Mouse (Mus musculus): Measurements from ENCODE around the gene Ulk4. TPM values are rescaled to one million over a fixed set of nuclear protein-coding genes. Genes with fewer than 3 reads are reported as not detected.
A peak's percentile ranks its signal among the peaks of the same experiment; 100 is the strongest.

Gene Ulk4
- polyA plus RNA-seq, 1 experiment from 2014 or later = 149 TPM

GRCm38 (mm10) chr9:121067043-121067442 is 210.0 kb downstream of the Ulk4 start:
- Histone ChIP-seq H3K4me1 (0 out of 2 replicates have a peak, but pooled peaks cover 11% of the 10 kb centered on the region), H3K4me2 (no peak overlapping the region), H3K9me3 (no peaks in the 10 kb centered on the region), H3K9ac (no peak overlapping the region), H3K4me3 (no peak overlapping the region), H3K27me3 (no peaks in the 10 kb centered on the region), H3K36me3 (no peaks in the 10 kb centered on the region), H3K27ac (no peak overlapping the region)
- ATAC-seq (ENCODE audit: borderline replicate concordance, extremely low read depth, low FRiP score, low TSS enrichment) = no peak
- 82% methylated on average over 10 of the region's 10 CpGs for WGBS

DNA sequence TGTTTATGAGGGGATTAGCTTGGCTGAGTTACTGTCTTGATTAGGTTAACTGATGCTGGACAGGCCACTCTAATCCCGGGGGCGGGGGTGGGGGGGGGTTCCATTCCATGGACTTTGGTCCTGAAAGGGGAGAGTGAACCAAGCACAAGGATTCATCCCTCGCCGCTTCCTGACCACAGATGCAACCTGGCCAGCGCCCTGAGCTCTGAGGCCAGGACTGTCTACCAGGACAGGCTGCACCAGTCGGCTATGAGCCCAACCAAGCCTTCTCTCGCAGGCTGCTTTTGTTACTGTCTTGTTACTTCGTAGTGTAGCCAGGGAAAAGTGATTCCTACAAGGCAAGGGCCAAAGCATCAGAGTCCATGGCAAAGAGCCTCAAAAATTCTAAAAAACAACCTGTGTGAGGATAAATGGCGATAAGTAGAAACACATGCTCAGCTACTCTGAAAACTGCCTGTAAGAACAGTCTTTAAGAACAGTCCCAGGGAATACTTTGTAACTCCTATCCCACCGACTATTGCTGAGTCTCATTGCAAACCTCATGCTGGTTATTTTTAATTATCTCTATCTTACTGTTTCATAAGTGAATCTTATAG is 211.5 kb downstream of the Ulk4 start:
- H3K36me3 ChIP-seq = no peaks in the 10 kb centered on the region
- H3K4me2 ChIP-seq = no peak overlapping the region
- no peak overlapping the region for H3K4me3 ChIP-seq
- H3K27me3 ChIP-seq = no peaks in the 10 kb centered on the region
- WGBS = 75% methylated on average over 10 of the region's 10 CpGs
- H3K27ac ChIP-seq = no peak overlapping the region
- H3K9me3 ChIP-seq = no peaks in the 10 kb centered on the region
- no peak overlapping the region for H3K9ac ChIP-seq
- no peak for ATAC-seq (ENCODE audit: borderline replicate concordance, extremely low read depth, low FRiP score, low TSS enrichment)
- H3K4me1 ChIP-seq = peaks cover 7% of the 10 kb centered on the region; the same call in 1 of the 2 replicates

- WGBS = 72% methylated on average over 14 of the region's 14 CpGs
- Histone ChIP-seq H3K4me2 (no peak overlapping the region), H3K36me3 (no peaks in the 10 kb centered on the region), H3K27ac (no peak overlapping the region), H3K4me3 (no peak overlapping the region), H3K9ac (no peak overlapping the region), H3K9me3 (no peaks in the 10 kb centered on the region), H3K4me1 (peaks cover 7% of the 10 kb centered on the region; the same call in 1 of the 2 replicates), H3K27me3 (no peaks in the 10 kb centered on the region)
- ATAC-seq (ENCODE audit: borderline replicate concordance, extremely low read depth, low FRiP score, low TSS enrichment) = no peak
Observed at GRCm38 (mm10) chr9:121064606-121065355, 212.2 kb downstream of the Ulk4 start.

GRCm38 (mm10) chr9:121062671-121063070 is 214.3 kb downstream of the Ulk4 start:
- Histone ChIP-seq H3K27ac (no peak overlapping the region), H3K9ac (no peak overlapping the region), H3K4me2 (no peak overlapping the region), H3K36me3 (no peaks in the 10 kb centered on the region), H3K4me3 (no peak overlapping the region), H3K4me1 (peaks cover 7% of the 10 kb centered on the region; the same call in 1 of the 2 replicates), H3K9me3 (no peaks in the 10 kb centered on the region), H3K27me3 (no peaks in the 10 kb centered on the region)
- whole genome bisulfite sequencing = 21% methylated on average over 3 of the region's 3 CpGs
- no peak for ATAC-seq (ENCODE audit: borderline replicate concordance, extremely low read depth, low FRiP score, low TSS enrichment)

DNA sequence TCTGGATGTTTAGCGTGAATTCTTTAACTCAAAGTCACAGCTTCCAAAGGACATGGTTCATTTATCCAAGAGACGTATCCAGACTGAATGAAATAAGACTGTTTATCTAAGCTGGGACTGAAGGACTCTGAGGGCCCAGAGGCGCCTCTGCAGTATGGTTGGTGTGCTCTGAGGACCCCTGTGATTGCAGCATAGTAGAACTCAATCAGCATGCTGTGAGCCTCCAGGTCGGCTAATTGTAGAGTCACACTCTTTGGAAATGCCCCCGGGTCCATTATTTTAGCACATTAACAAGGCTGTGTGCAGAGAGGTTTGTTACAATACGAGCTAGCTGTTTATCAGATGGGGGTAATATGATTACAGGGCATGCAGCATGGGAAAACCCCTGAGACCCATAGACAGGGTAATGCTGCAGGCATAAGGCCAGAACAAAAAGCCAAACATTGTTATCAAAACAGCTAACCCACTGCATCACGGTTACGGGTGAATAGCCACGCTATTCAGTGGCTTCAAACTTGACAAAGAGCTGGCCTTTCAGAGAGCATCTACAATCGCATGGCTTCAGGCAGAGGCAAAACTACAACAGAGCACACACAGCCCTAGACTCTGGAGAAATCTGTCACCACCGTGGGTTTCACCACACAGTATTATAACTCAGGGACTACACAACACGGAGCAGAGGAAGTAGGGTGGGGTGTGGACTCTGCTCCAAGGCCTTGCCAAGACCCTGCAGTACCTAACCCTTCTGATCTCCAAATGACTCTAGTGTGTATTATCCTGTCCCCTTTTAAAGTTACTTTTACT is 215.0 kb downstream of the Ulk4 start:
- Histone ChIP-seq H3K4me3 (no peak overlapping the region), H3K36me3 (no peaks in the 10 kb centered on the region), H3K4me2 (no peak overlapping the region), H3K4me1 (peaks cover 7% of the 10 kb centered on the region; the same call in 1 of the 2 replicates), H3K27me3 (no peaks in the 10 kb centered on the region), H3K9me3 (no peaks in the 10 kb centered on the region), H3K27ac (no peak overlapping the region), H3K9ac (no peak overlapping the region)
- 50% methylated on average over 12 of the region's 12 CpGs for WGBS
- ATAC-seq (ENCODE audit: borderline replicate concordance, extremely low read depth, low FRiP score, low TSS enrichment) = no peak

DNA sequence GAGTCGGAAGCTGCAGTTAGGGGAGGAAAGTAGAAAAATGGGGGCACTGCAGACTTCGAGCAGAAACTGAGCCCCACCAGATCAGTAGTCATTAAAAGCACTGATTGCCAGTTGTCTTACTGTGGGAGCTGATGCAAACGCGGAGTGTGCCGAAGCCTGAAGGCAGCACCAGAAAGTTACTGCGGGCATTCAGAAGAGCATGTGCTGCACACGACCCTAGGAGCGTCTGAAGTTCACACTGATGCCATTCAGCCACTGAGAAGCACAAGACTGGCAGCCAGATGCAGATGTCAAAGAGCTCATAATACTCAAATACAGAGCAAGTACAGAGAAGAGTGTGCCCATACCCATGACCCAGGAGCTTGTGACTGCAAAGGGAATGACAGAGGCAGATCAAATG is 216.7 kb downstream of the Ulk4 start:
- H3K4me2 ChIP-seq = no peak overlapping the region
- no peak overlapping the region for H3K9ac ChIP-seq
- 76% methylated on average over 8 of the region's 8 CpGs for WGBS
- no peaks in the 10 kb centered on the region for H3K9me3 ChIP-seq
- H3K27ac ChIP-seq = no peak overlapping the region
- no peak for ATAC-seq (ENCODE audit: borderline replicate concordance, extremely low read depth, low FRiP score, low TSS enrichment)
- H3K4me3 ChIP-seq = no peak overlapping the region
- H3K36me3 ChIP-seq = no peaks in the 10 kb centered on the region
- no peaks in the 10 kb centered on the region for H3K27me3 ChIP-seq
- peaks cover 7% of the 10 kb centered on the region; the same call in 1 of the 2 replicates for H3K4me1 ChIP-seq

GRCm38 (mm10) chr9:121059286-121059685 is 217.7 kb downstream of the Ulk4 start:
- no peak for ATAC-seq (ENCODE audit: borderline replicate concordance, extremely low read depth, low FRiP score, low TSS enrichment)
- no peaks in the 10 kb centered on the region for H3K9me3 ChIP-seq
- WGBS = 93% methylated on average over 3 of the region's 3 CpGs

GRCm38 (mm10) chr9:121058538-121058937 is 218.5 kb downstream of the Ulk4 start:
- Histone ChIP-seq H3K9me3 (no peaks in the 10 kb centered on the region), H3K4me3 (no peak overlapping the region), H3K4me2 (no peak overlapping the region), H3K27me3 (no peaks in the 10 kb centered on the region), H3K36me3 (no peaks in the 10 kb centered on the region), H3K4me1 (peaks cover 7% of the 10 kb centered on the region; the same call in 1 of the 2 replicates), H3K27ac (peak overlapping the region; percentile 42; the same call in 1 of the 2 replicates), H3K9ac (no peak overlapping the region)
- ATAC-seq (ENCODE audit: borderline replicate concordance, extremely low read depth, low FRiP score, low TSS enrichment) = no peak
- 75% methylated on average over 8 of the region's 8 CpGs for WGBS

More at GRCm38 (mm10) chr9:121059286-121059685, 217.7 kb downstream of the Ulk4 start:
- Histone ChIP-seq H3K4me1 (peaks cover 7% of the 10 kb centered on the region; the same call in 1 of the 2 replicates), H3K4me3 (no peak overlapping the region), H3K27ac (no peak overlapping the region), H3K4me2 (no peak overlapping the region), H3K27me3 (no peaks in the 10 kb centered on the region), H3K36me3 (no peaks in the 10 kb centered on the region), H3K9ac (no peak overlapping the region)

DNA sequence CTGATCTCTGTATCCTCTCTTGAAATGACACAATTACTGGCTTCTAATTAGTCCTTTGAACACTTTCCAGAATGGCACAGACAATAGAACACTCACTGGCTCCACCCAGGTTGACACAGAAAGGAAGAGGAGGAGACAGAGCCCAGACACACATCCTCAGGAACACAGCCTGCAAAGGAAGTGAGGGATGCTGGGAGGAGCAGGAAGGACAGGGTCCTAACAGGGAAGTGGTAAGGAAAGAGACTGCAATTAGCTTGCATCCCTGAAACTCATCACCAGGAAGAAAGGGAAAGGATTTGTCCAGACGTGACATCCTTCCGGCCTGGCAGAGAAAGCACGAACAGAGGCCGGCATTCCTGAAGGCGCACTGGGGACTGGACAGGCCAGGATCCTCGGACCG is 218.9 kb downstream of the Ulk4 start:
- WGBS = 82% methylated on average over 7 of the region's 7 CpGs
- Histone ChIP-seq H3K4me3 (no peak overlapping the region), H3K27ac (peak overlapping the region; percentile 58), H3K36me3 (no peaks in the 10 kb centered on the region), H3K4me2 (no peak overlapping the region), H3K9me3 (no peaks in the 10 kb centered on the region), H3K9ac (no peak overlapping the region), H3K4me1 (peaks cover 7% of the 10 kb centered on the region; the same call in 1 of the 2 replicates), H3K27me3 (no peaks in the 10 kb centered on the region)
- no peak for ATAC-seq (ENCODE audit: borderline replicate concordance, extremely low read depth, low FRiP score, low TSS enrichment)

DNA sequence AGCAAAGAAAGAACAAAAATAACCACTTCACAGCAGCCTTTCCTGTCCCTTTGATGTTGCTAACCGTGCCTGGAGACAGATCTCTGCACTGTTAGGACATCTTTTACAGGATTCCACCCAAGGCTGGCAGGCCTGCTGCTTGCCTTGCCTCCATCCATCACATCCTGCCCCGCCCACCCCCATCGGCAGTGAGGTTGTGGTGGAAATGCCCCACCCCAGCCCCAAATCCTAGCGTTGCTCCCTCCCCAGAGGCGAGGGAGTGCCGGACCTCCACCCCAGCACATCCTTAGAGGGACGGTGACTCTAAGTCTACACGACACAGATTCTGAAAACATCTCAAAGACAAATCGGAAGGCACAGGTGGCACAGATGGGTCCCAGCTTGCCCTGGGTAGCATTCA is 219.6 kb downstream of the Ulk4 start:
- 36% methylated on average over 9 of the region's 9 CpGs for WGBS
- Histone ChIP-seq H3K4me1 (peaks cover 7% of the 10 kb centered on the region; the same call in 1 of the 2 replicates), H3K4me3 (no peak overlapping the region), H3K36me3 (no peaks in the 10 kb centered on the region), H3K27me3 (no peaks in the 10 kb centered on the region), H3K9ac (no peak overlapping the region), H3K4me2 (peak overlapping the region; percentile 17; the same call in 1 of the 2 replicates), H3K9me3 (no peaks in the 10 kb centered on the region), H3K27ac (peak overlapping the region; percentile 58)
- ATAC-seq (ENCODE audit: borderline replicate concordance, extremely low read depth, low FRiP score, low TSS enrichment) = no peak

DNA sequence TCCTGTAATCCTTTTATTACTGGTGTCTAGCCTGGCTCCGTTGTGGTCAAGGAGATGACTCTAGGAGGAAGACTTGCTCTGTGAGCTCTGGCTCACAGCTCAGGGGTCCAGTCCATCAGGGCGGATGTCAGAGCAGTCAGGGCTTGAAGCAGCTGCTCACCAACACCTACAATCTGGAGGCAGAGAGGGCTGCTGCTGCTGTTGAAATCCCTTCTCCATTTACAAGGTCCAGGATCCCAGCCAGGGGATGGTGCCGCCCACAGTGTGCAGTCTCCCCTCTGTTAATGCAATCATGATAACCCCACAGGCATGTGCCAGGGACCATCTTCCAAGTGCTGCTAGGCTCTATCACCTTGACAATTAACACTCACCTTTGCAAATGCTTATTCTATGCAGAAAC is 220.5 kb downstream of the Ulk4 start:
- Histone ChIP-seq H3K4me3 (no peak overlapping the region), H3K9ac (no peak overlapping the region), H3K36me3 (no peaks in the 10 kb centered on the region), H3K27me3 (no peaks in the 10 kb centered on the region), H3K27ac (no peak overlapping the region), H3K9me3 (no peaks in the 10 kb centered on the region), H3K4me2 (no peak overlapping the region), H3K4me1 (0 out of 2 replicates have a peak, but pooled peaks cover 1% of the 10 kb centered on the region)
- 83% methylated on average over 3 of the region's 3 CpGs for WGBS
- no peak for ATAC-seq (ENCODE audit: borderline replicate concordance, extremely low read depth, low FRiP score, low TSS enrichment)
